Mouse (Mus musculus): ENCODE measurements at regions not wholly inside any gene's neighbourhood (a gene's known extent, or its start where the extent isn't known, plus 50 kb on each side); places are given as distances from the start of the nearest gene placed in this dataset.
A peak's percentile ranks its signal among the peaks of the same experiment; 100 is the strongest.

- H3K4me3 ChIP-seq (ENCODE audit: insufficient read depth, low read length), result no peak overlapping the region
- no peak overlapping the region for H3K27ac ChIP-seq (ENCODE audit: insufficient read depth, low read length)
- no peak for TF ChIP-seq POLR2A (IDR thresholded peaks at IDR 0.05; ENCODE audit: extremely low read depth, insufficient read depth, low read length)
- TF ChIP-seq CTCF (IDR thresholded peaks at IDR 0.05; ENCODE audit: extremely low read depth, insufficient read depth, low read length), result no peak
- no peaks in the 10 kb centered on the region for H3K4me1 ChIP-seq (ENCODE audit: control insufficient read depth, insufficient read depth, low read length)
Observed at GRCm38 (mm10) chr4:99557963-99558362, 98.1 kb upstream of the Foxd3 start.

GRCm38 (mm10) chr4:99560604-99561003 is 95.5 kb upstream of the Foxd3 start:
- no peak overlapping the region for H3K4me3 ChIP-seq (ENCODE audit: insufficient read depth, low read length)
- no peak for TF ChIP-seq POLR2A (IDR thresholded peaks at IDR 0.05; ENCODE audit: extremely low read depth, insufficient read depth, low read length)
- no peak for TF ChIP-seq CTCF (IDR thresholded peaks at IDR 0.05; ENCODE audit: extremely low read depth, insufficient read depth, low read length)
- no peak overlapping the region for H3K27ac ChIP-seq (ENCODE audit: insufficient read depth, low read length)
- no peaks in the 10 kb centered on the region for H3K4me1 ChIP-seq (ENCODE audit: control insufficient read depth, insufficient read depth, low read length)

- Histone ChIP-seq H3K4me3 (ENCODE audit: insufficient read depth, low read length) (no peak overlapping the region), H3K27ac (ENCODE audit: insufficient read depth, low read length) (no peak overlapping the region), H3K4me1 (ENCODE audit: control insufficient read depth, insufficient read depth, low read length) (no peaks in the 10 kb centered on the region)
- no peak for TF ChIP-seq POLR2A (IDR thresholded peaks at IDR 0.05; ENCODE audit: extremely low read depth, insufficient read depth, low read length)
- peak; percentile 23; the same call in 1 of the 2 replicates for TF ChIP-seq CTCF (IDR thresholded peaks at IDR 0.05; ENCODE audit: extremely low read depth, insufficient read depth, low read length)
Observed at GRCm38 (mm10) chr4:99561506-99561937, 94.6 kb upstream of the Foxd3 start.

GRCm38 (mm10) chr4:99565401-99565800 is 90.7 kb upstream of the Foxd3 start:
- H3K4me3 ChIP-seq (ENCODE audit: insufficient read depth, low read length), result no peak overlapping the region
- TF ChIP-seq CTCF (IDR thresholded peaks at IDR 0.05; ENCODE audit: extremely low read depth, insufficient read depth, low read length), result no peak
- no peak for TF ChIP-seq POLR2A (IDR thresholded peaks at IDR 0.05; ENCODE audit: extremely low read depth, insufficient read depth, low read length)
- H3K4me1 ChIP-seq (ENCODE audit: control insufficient read depth, insufficient read depth, low read length), result no peaks in the 10 kb centered on the region
- H3K27ac ChIP-seq (ENCODE audit: insufficient read depth, low read length), result no peak overlapping the region

GRCm38 (mm10) chr4:99572841-99573642 is 83.1 kb upstream of the Foxd3 start:
- H3K27ac ChIP-seq (ENCODE audit: insufficient read depth, low read length), result no peak overlapping the region
- no peak for TF ChIP-seq POLR2A (IDR thresholded peaks at IDR 0.05; ENCODE audit: extremely low read depth, insufficient read depth, low read length)
- no peak for TF ChIP-seq CTCF (IDR thresholded peaks at IDR 0.05; ENCODE audit: extremely low read depth, insufficient read depth, low read length)
- H3K4me1 ChIP-seq (ENCODE audit: control insufficient read depth, insufficient read depth, low read length), result no peaks in the 10 kb centered on the region
- peak overlapping the region; percentile 12; the same call in 1 of the 2 replicates for H3K4me3 ChIP-seq (ENCODE audit: insufficient read depth, low read length)

- H3K27ac ChIP-seq (ENCODE audit: insufficient read depth, low read length), result no peak overlapping the region
- no peaks in the 10 kb centered on the region for H3K4me1 ChIP-seq (ENCODE audit: control insufficient read depth, insufficient read depth, low read length)
- no peak overlapping the region for H3K4me3 ChIP-seq (ENCODE audit: insufficient read depth, low read length)
- no peak for TF ChIP-seq CTCF (IDR thresholded peaks at IDR 0.05; ENCODE audit: extremely low read depth, insufficient read depth, low read length)
- no peak for TF ChIP-seq POLR2A (IDR thresholded peaks at IDR 0.05; ENCODE audit: extremely low read depth, insufficient read depth, low read length)
Observed at GRCm38 (mm10) chr4:99574021-99574531, 82.0 kb upstream of the Foxd3 start.

GRCm38 (mm10) chr4:99574984-99575383 is 81.1 kb upstream of the Foxd3 start:
- Histone ChIP-seq H3K4me3 (ENCODE audit: insufficient read depth, low read length) (no peak overlapping the region), H3K27ac (ENCODE audit: insufficient read depth, low read length) (no peak overlapping the region), H3K4me1 (ENCODE audit: control insufficient read depth, insufficient read depth, low read length) (no peaks in the 10 kb centered on the region)
- no peak for TF ChIP-seq CTCF (IDR thresholded peaks at IDR 0.05; ENCODE audit: extremely low read depth, insufficient read depth, low read length)
- no peak for TF ChIP-seq POLR2A (IDR thresholded peaks at IDR 0.05; ENCODE audit: extremely low read depth, insufficient read depth, low read length)

GRCm38 (mm10) chr4:99597781-99598180 is 58.3 kb upstream of the Foxd3 start:
- H3K27ac ChIP-seq (ENCODE audit: insufficient read depth, low read length), result no peak overlapping the region
- no peaks in the 10 kb centered on the region; the same call in 1 of the 2 replicates for H3K4me1 ChIP-seq (ENCODE audit: control insufficient read depth, insufficient read depth, low read length)
- TF ChIP-seq CTCF (IDR thresholded peaks at IDR 0.05; ENCODE audit: extremely low read depth, insufficient read depth, low read length) (no peak), POLR2A (IDR thresholded peaks at IDR 0.05; ENCODE audit: extremely low read depth, insufficient read depth, low read length) (no peak)
- H3K4me3 ChIP-seq (ENCODE audit: insufficient read depth, low read length), result no peak overlapping the region

- H3K27ac ChIP-seq (ENCODE audit: insufficient read depth, low read length), result no peak overlapping the region
- no peaks in the 10 kb centered on the region; the same call in 1 of the 2 replicates for H3K4me1 ChIP-seq (ENCODE audit: control insufficient read depth, insufficient read depth, low read length)
- no peak for TF ChIP-seq CTCF (IDR thresholded peaks at IDR 0.05; ENCODE audit: extremely low read depth, insufficient read depth, low read length)
- TF ChIP-seq POLR2A (IDR thresholded peaks at IDR 0.05; ENCODE audit: extremely low read depth, insufficient read depth, low read length), result no peak
- H3K4me3 ChIP-seq (ENCODE audit: insufficient read depth, low read length), result no peak overlapping the region
Observed at GRCm38 (mm10) chr4:99600741-99601140, 55.4 kb upstream of the Foxd3 start.

GRCm38 (mm10) chr4:99601463-99601862 is 54.6 kb upstream of the Foxd3 start:
- H3K4me3 ChIP-seq (ENCODE audit: insufficient read depth, low read length), result no peak overlapping the region
- H3K4me1 ChIP-seq (ENCODE audit: control insufficient read depth, insufficient read depth, low read length), result no peaks in the 10 kb centered on the region; the same call in 1 of the 2 replicates
- no peak overlapping the region for H3K27ac ChIP-seq (ENCODE audit: insufficient read depth, low read length)
- no peak for TF ChIP-seq CTCF (IDR thresholded peaks at IDR 0.05; ENCODE audit: extremely low read depth, insufficient read depth, low read length)
